Mouse (Mus musculus): ENCODE measurements at regions not wholly inside any gene's neighbourhood (a gene's known extent, or its start where the extent isn't known, plus 50 kb on each side); places are given as distances from the start of the nearest gene placed in this dataset.

DNA sequence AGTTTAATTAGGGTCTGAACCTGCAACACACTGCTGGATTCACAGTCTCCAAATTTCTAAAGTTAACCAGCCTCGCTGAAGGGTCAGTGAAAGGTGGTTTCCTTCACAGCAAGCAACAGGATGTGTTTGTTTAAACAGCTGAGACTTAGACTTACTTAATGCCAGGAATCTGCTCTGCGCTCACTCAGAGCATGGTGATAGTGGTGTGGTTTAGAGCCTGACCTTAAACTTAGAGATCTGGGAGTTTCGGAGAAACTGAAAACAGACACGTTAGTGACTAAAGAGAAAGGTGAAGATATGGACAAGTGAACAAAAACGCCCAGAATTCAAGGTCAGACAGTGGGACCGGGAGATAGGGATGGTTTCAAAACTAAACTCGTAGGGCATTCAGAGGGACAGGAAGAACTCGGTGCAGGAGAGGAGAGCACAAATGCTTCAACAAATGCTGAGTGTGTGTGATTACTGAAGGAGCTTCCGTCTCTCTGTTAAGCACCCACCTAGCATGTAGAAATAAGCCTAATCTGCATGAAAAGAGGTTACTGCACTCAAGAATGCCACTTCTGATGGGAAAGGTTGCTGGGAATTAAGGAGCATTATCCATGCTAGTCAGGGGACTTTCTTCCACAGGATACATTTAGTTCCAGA is 97.2 kb upstream of the Ifngr1 start:
- no peak for DNase-seq (ENCODE audit: low read depth, low spot score)

DNA sequence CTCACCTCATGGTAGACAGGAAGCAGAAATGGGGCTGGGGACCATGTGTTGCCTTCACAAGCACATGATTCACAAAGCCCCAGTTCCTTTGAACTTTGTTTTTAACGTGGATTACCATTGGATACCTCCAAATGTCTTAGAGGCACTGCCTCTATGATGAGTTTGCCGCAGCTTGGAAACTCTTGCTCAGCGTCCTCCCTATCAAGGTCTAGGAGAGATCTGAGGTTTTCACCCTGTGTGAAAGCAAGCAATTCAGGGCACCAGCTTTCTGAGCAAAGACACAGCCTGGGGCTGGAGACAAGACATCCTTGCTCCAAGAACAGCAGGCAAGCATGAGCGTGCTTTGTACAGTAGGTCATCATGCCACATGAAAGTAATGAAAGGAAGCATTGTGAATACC is 93.6 kb upstream of the Ifngr1 start:
- DNase-seq (ENCODE audit: low read depth, low spot score), result no peak

DNA sequence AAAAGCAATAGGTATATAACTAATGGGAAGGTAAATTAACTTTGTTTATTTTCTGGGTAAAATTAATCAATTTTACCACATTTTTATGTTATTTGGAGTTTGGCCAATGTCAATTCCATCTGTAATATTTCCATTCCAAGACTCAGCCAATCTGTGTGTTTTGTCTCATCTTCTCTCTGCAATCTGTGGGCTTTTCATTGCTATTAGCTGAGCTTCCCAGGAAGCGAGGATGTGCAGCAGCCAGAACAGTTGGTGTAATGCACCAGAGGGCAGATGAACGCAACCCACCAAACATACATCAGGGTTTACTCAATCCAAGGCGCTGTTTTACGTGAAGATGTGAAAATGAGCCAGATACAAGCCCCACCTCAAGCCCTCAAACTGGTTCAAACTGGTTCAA is 88.9 kb upstream of the Ifngr1 start:
- no peak for DNase-seq (ENCODE audit: low read depth, low spot score)

- no peak for DNase-seq (ENCODE audit: low read depth, low spot score)
Observed at GRCm38 (mm10) chr10:19503846-19504765, 87.6 kb upstream of the Ifngr1 start.

- no peak for DNase-seq (ENCODE audit: low read depth, low spot score)
Observed at GRCm38 (mm10) chr10:19505174-19505573, 86.6 kb upstream of the Ifngr1 start.

DNA sequence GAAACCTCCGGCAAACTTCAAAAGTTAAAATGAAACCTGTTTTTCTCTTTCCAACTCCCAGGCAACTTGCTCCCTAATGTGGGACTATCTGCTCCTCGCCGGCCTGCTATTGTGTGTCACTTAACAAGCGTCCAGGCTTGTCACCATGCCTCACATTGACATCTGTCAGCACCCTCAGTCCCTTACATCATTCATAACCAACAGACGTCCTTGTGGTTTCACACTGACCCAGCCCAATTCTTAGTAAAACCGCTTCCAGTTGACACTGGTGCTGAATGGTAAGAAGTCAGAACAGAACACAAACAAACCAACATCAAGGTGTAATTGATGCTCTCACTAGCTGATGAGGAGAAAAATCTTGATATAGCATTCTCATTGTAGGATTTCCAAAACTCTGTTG is 85.8 kb upstream of the Ifngr1 start:
- no peak for DNase-seq (ENCODE audit: low read depth, low spot score)

DNA sequence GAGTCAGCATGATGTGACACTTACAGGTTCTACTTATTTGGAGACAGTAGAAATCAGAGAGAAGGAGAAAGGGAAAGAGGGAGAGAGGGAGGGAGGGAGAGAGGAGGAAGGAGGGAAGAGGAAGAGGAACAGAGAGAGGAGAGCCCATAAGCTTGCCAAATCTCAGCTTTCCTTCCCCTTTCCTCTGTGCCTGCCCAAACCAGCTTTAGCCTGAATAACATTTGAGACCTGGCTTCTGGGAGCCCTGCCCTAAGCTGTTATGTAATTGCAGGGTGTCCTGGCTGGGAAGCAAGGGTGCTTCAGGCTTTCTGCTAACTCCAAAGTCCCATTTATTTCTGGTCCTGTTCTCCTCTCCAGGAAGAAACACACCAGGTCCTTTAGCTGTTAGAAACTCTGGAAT is 85.3 kb upstream of the Ifngr1 start:
- DNase-seq (ENCODE audit: low read depth, low spot score), result no peak

- no peak for DNase-seq (ENCODE audit: low read depth, low spot score)
Observed at GRCm38 (mm10) chr10:19508221-19508745, 83.5 kb upstream of the Ifngr1 start.

GRCm38 (mm10) chr10:19510047-19510446 is 81.7 kb upstream of the Ifngr1 start:
- no peak for DNase-seq (ENCODE audit: low read depth, low spot score)

- peak; percentile 77 for DNase-seq (ENCODE audit: low read depth, low spot score)
Observed at GRCm38 (mm10) chr10:19514366-19514765, 77.4 kb upstream of the Ifngr1 start.

DNA sequence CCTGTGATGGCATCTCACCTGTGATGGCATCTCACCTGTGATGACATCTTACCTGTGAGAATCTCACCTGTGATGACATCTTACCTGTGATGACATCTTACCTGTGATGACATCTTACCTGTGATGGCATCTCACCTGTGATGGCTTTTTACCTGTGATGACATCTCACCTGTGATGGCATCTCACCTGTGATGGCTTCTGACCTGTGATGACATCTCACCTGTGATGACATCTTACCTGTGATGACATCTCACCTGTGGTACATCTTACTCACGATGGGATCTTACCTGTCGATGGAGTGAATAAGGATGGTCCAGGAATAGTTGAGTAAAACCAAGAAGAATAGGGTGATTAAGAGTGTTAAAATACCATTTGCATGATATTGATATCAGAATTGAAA is 76.9 kb upstream of the Ifngr1 start:
- peak; percentile 87 for DNase-seq (ENCODE audit: low read depth, low spot score)

DNA sequence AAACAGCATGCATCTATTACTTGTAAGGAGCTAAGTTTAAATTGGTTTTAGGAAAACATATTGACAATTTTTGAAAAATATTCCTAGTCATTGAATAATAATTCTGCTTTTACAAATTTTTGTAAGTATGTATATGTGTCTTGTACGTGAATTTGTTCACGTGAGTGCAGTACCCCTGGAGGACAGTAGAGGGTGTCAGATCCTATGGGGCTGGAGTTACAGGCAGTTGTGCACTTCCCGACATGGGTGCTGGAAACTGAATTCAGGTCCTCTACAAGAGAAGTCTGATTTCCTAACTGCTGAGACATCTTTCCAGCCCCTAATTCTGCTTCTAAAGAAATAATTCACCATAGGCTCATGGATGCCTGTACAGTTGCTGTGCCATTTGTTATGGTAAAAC is 75.7 kb upstream of the Ifngr1 start:
- peak; percentile 33 for DNase-seq (ENCODE audit: low read depth, low spot score)

DNA sequence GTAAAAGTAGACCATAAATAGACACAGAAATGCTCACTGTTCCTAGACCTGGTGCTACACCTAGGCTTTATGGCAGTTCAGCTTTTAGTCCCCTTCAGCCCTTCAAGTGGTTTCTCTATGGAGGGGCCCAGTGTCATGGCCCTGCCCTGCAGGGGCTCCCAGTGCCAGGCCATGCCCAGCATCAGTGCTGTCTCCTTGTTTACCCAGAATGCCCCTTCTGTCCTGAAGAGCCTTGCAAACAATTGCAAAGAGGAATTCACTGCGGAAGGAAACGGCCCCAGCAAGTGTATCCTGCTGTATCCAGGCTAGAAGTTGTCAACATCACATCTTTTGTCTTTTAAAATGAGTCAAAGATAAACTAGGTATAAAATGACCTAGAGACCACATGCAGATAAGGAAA is 74.7 kb upstream of the Ifngr1 start:
- no peak for DNase-seq (ENCODE audit: low read depth, low spot score)

DNA sequence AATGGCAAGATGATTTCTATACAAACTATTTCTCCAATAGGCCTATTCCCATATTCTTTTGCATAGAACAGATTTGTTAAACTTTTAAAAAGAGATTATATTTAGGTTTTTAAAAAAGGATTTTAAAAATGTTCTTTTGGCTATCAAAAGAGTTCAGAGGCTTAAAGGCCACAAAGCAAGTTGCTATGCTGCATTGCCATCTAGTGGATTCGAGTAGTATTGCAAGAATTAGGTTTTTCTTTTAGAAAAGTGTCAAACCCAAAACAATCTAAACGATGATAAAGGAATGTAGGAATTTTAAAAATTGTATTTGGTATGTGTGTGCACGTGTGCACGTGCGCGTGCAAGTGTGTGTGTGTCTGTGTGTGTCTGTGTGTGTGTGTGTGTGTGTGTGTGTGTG is 73.0 kb upstream of the Ifngr1 start:
- peak; percentile 42 for DNase-seq (ENCODE audit: low read depth, low spot score)

GRCm38 (mm10) chr10:19522198-19522597 is 69.6 kb upstream of the Ifngr1 start:
- no peak for DNase-seq (ENCODE audit: low read depth, low spot score)

DNA sequence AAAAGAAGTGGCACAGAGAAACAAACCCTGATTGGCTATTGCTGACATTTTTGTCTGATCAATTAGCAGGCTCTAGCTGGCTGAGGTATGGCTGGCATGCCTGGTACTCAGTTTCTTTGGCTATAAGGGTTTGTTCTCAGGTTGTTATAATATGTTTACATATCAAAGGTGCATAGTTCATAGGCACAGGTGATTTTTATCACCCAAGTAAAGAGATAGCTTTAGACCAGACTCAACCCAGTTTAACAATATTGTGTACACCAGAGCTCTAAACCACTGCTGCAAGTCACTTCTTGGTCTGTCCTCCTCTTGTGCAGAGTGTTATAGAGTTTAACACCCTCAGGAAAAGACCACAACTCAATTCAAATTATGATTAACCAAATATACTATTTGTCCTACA is 65.8 kb upstream of the Ifngr1 start:
- DNase-seq (ENCODE audit: low read depth, low spot score), result no peak

DNA sequence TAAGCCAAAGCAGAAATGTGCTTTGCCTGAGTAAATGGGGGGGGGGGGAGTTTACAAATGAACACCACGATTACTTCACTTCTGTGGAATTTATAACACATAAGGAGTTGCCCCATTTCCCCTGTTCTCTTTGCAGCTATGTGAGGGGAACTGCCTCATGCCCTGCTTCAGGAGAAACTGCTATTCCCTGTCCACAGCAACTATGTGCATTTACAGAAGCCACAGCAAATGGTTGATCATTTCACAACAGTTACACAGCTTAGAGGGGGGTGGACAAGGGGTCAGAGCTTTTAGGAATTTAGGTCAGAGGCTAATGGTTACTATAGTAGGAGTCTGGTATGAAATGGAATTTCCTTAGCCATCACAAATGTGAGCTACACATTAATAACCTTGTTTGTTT is 65.4 kb upstream of the Ifngr1 start:
- DNase-seq (ENCODE audit: low read depth, low spot score), result no peak

DNA sequence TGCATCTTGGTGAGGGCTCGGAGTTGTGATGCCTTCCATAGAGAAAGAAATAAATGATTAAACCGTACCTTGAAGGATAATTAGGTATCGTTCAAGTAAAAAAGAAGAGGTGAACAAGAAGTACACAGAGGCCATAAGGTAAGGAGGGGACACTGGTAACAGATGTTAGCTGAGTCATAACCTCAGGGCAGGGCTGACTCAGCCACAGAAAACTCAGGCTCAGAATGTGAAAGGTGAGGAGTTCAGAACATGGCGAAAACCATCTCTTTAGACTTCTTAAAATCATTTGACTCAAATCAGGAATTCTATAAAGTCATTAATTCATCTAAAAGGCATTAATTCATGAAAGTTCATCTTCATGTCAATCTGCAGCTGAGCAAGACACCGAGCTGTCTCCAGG is 62.1 kb upstream of the Ifngr1 start:
- DNase-seq (ENCODE audit: low read depth, low spot score), result no peak

GRCm38 (mm10) chr10:19530056-19530455 is 61.7 kb upstream of the Ifngr1 start:
- DNase-seq (ENCODE audit: low read depth, low spot score), result no peak

DNA sequence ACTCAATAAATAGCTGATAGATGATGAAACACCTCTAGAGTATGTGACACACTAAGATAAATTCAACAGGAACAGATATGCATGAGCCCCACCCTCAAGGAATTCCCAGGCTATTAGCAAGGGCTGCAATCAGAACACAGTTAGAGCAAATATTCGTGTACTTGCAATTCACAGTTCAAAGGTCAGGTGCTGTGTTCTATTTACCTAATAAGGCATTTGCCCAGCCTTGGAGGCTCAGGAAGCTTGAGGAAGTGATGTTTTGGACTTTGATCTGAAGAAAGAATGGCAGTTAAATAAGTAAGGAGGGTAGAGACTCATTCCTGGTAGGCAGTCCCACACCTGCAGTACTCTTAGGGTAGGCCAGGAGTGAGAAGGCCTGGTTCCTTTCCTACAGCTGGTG is 60.3 kb upstream of the Ifngr1 start:
- no peak for DNase-seq (ENCODE audit: low read depth, low spot score)

DNA sequence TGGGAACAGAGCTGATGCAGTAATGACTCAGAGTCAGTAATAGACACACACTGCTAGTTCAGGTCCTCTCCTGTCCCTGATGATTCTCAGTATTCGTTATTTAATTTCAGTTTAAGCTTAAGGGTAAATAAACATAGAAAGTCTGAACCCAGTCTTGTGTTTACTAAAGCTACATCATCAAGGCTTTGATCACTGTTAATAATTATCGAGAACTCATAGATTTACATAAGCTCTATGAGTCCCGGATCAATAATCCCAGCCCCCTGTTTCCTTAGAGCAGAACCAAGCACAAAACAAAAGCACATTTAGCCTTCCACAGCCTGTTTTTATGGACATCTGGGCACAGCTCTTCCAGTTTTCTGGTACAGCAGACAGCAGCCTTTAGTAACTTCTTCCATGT is 59.0 kb upstream of the Ifngr1 start:
- no peak for DNase-seq (ENCODE audit: low read depth, low spot score)

GRCm38 (mm10) chr10:19533846-19534245 is 57.9 kb upstream of the Ifngr1 start:
- DNase-seq (ENCODE audit: low read depth, low spot score), result no peak
